Mouse (Mus musculus): ENCODE data around the gene Abca4.

Abca4 gene

GRCm38 (mm10) chr3:122170621-122171309 is 126.5 kb downstream of the Abca4 start:
- no peak for DNase-seq (ENCODE audit: low spot score)

GRCm38 (mm10) chr3:122173526-122174150 is 129.4 kb downstream of the Abca4 start:
- no peak for DNase-seq (ENCODE audit: low spot score)

- DNase-seq (ENCODE audit: low spot score): no peak
These were observed 131.8 kb downstream of the Abca4 start for GRCm38 (mm10) chr3:122176018-122176417.

- DNase-seq (ENCODE audit: low spot score): no peak
These were observed 132.6 kb downstream of the Abca4 start for GRCm38 (mm10) chr3:122176706-122177390.

- DNase-seq (ENCODE audit: low spot score): no peak
These were observed 139.9 kb downstream of the Abca4 start for GRCm38 (mm10) chr3:122184109-122184508.

- DNase-seq (ENCODE audit: low spot score): no peak
These were observed 142.7 kb downstream of the Abca4 start for GRCm38 (mm10) chr3:122186975-122187374.

- DNase-seq (ENCODE audit: low spot score): no peak
These were observed 152.5 kb downstream of the Abca4 start for GRCm38 (mm10) chr3:122196621-122197298.

GRCm38 (mm10) chr3:122198532-122198931 is 154.3 kb downstream of the Abca4 start:
- DNase-seq (ENCODE audit: low spot score): no peak

- peak; percentile 32 for DNase-seq (ENCODE audit: low spot score)
These were observed 154.7 kb downstream of the Abca4 start for GRCm38 (mm10) chr3:122198966-122199381.

- no peak for DNase-seq (ENCODE audit: low spot score)
These were observed 155.4 kb downstream of the Abca4 start for GRCm38 (mm10) chr3:122199600-122199999.

- no peak for DNase-seq (ENCODE audit: low spot score)
These were observed 155.8 kb downstream of the Abca4 start for GRCm38 (mm10) chr3:122200017-122200416.

GRCm38 (mm10) chr3:122200447-122200846 is 156.2 kb downstream of the Abca4 start:
- no peak for DNase-seq (ENCODE audit: low spot score)

- no peak for DNase-seq (ENCODE audit: low spot score)
These were observed 158.1 kb downstream of the Abca4 start for GRCm38 (mm10) chr3:122202307-122202732.

GRCm38 (mm10) chr3:122203675-122204329 is 159.6 kb downstream of the Abca4 start:
- DNase-seq (ENCODE audit: low spot score): no peak

GRCm38 (mm10) chr3:122205753-122206152 is 161.5 kb downstream of the Abca4 start:
- DNase-seq (ENCODE audit: low spot score): no peak

GRCm38 (mm10) chr3:122206279-122207070 is 162.2 kb downstream of the Abca4 start:
- DNase-seq (ENCODE audit: low spot score): peak; percentile 70

- DNase-seq (ENCODE audit: low spot score): no peak
These were observed 163.5 kb downstream of the Abca4 start for GRCm38 (mm10) chr3:122207766-122208165.

GRCm38 (mm10) chr3:122208296-122209225 is 164.3 kb downstream of the Abca4 start:
- peak; percentile 39 for DNase-seq (ENCODE audit: low spot score)

GRCm38 (mm10) chr3:122209511-122209910 is 165.3 kb downstream of the Abca4 start:
- DNase-seq (ENCODE audit: low spot score): no peak

GRCm38 (mm10) chr3:122210434-122210833 is 166.2 kb downstream of the Abca4 start:
- no peak for DNase-seq (ENCODE audit: low spot score)

All from MN1 (cell line).